Mouse (Mus musculus) neural tube, embryonic 14.5 days (tissue): Measurements from ENCODE around the gene Rif1. TPM values are rescaled to one million over a fixed set of nuclear protein-coding genes. Genes with fewer than 3 reads are reported as not detected.

Experiments used
- ATAC-seq: fragments of 200-750 bp; cut with Nextera tagmentation; 2 replicates; pipeline ENCODE4 v1.8.0; 2017; ENCODE audit warnings: low read depth, mild to moderate bottlenecking, moderate TSS enrichment, moderate library complexity
- H3K27ac ChIP-seq: fragments of 300-500 bp; sonication (generic); 2 replicates; pipeline ENCODE4 v1.5.1; 2014; ENCODE audit warnings: low read depth, mild to moderate bottlenecking, control low read depth, low read length, moderate library complexity, mixed read lengths
- H3K27me3 ChIP-seq: fragments of 300-500 bp; sonication (generic); 2 replicates; pipeline ENCODE4 v1.6.1; 2014; ENCODE audit warnings: low read length; ENCODE audit not compliant: control insufficient read depth, insufficient read depth
- H3K36me3 ChIP-seq: fragments of 300-500 bp; sonication (generic); 2 replicates; pipeline ENCODE4 v1.6.1; 2014; ENCODE audit warnings: low read length, mixed read lengths; ENCODE audit not compliant: control insufficient read depth, insufficient read depth
- H3K4me1 ChIP-seq: fragments of 300-500 bp; sonication (generic); 2 replicates; pipeline ENCODE4 v1.6.1; 2014; ENCODE audit warnings: low read length; ENCODE audit not compliant: control insufficient read depth, insufficient read depth
- H3K4me2 ChIP-seq: fragments of 300-500 bp; sonication (generic); 2 replicates; pipeline ENCODE4 v1.6.1; 2014; ENCODE audit warnings: mild to moderate bottlenecking, low read depth, low read length, control low read depth
- H3K4me3 ChIP-seq: fragments of 300-500 bp; sonication (generic); 2 replicates; pipeline ENCODE4 v1.5.1; 2014; ENCODE audit warnings: low read depth, low read length, control low read depth, mixed read lengths
- H3K9ac ChIP-seq: fragments of 300-500 bp; sonication (generic); replicated peaks from 2 replicates; pipeline ENCODE4 v1.6.1; 2014; ENCODE audit warnings: low read depth, mild to moderate bottlenecking, control low read depth, low read length, mixed read lengths
- H3K9me3 ChIP-seq: fragments of 300-500 bp; sonication (generic); 2 replicates; pipeline ENCODE4 v1.6.1; 2016; ENCODE audit warnings: low read length; ENCODE audit not compliant: control insufficient read depth
- WGBS: fragments of 180-500 bp; shearing (Covaris S2); extraction: QIAGEN DNeasy Blood & Tissue Kit; methylation state at CpG from one replicate; pipeline ENCODE4 v1.1.7; 2014; 5-methylcytosine and 5-hydroxymethylcytosine counted together
- polyA plus RNA-seq: library from polyadenylated mRNA; unstranded; fragments of >200 nt; fragmentation: Nextera tagmentation; extraction: Ambion mirVana; gene quantifications from 2 replicates; pipeline ENCODE4 v1.2.1, GENCODE M21; 2014

Rif1 gene
- polyA plus RNA-seq, 1 experiment from 2014 or later = 29.6 TPM

- Histone ChIP-seq H3K9ac (no peak overlapping the region), H3K9me3 (no peaks in the 10 kb centered on the region), H3K4me1 (no peaks in the 10 kb centered on the region), H3K27ac (no peak overlapping the region), H3K4me2 (no peak overlapping the region), H3K4me3 (no peak overlapping the region), H3K27me3 (no peaks in the 10 kb centered on the region), H3K36me3 (no peaks in the 10 kb centered on the region)
- WGBS = 62% methylated on average over 1 of the region's 1 CpGs
- no peak for ATAC-seq
Observed at GRCm38 (mm10) chr2:52057099-52057498, 15.5 kb upstream of the Rif1 start.

- no peaks in the 10 kb centered on the region for H3K27me3 ChIP-seq
- H3K9ac ChIP-seq = no peak overlapping the region
- H3K27ac ChIP-seq = no peak overlapping the region
- H3K4me1 ChIP-seq = no peaks in the 10 kb centered on the region
- H3K4me2 ChIP-seq = no peak overlapping the region
- no peaks in the 10 kb centered on the region for H3K9me3 ChIP-seq
- H3K36me3 ChIP-seq = no peaks in the 10 kb centered on the region
- ATAC-seq = no peak
- no peak overlapping the region for H3K4me3 ChIP-seq
Observed at GRCm38 (mm10) chr2:52057681-52058080, 15.0 kb upstream of the Rif1 start.

- Histone ChIP-seq H3K4me2 (no peak overlapping the region), H3K27ac (no peak overlapping the region), H3K36me3 (no peaks in the 10 kb centered on the region), H3K27me3 (no peaks in the 10 kb centered on the region), H3K9me3 (no peaks in the 10 kb centered on the region), H3K9ac (no peak overlapping the region), H3K4me1 (0 out of 2 replicates have a peak, but pooled peaks cover 3% of the 10 kb centered on the region), H3K4me3 (no peak overlapping the region)
- ATAC-seq = no peak
- WGBS = 80% methylated on average over 1 of the region's 1 CpGs
Observed at GRCm38 (mm10) chr2:52068641-52069040, 4.0 kb upstream of the Rif1 start.

- H3K4me3 ChIP-seq = no peak overlapping the region
- WGBS = 90% methylated on average over 5 of the region's 5 CpGs
- H3K4me1 ChIP-seq = 0 out of 2 replicates have a peak, but pooled peaks cover 6% of the 10 kb centered on the region
- no peak for ATAC-seq
- H3K9me3 ChIP-seq = no peaks in the 10 kb centered on the region
- no peak overlapping the region for H3K27ac ChIP-seq
- H3K4me2 ChIP-seq = no peak overlapping the region
- no peak overlapping the region for H3K9ac ChIP-seq
- H3K36me3 ChIP-seq = peaks cover 4% of the 10 kb centered on the region; the same call in 1 of the 2 replicates
- H3K27me3 ChIP-seq = no peaks in the 10 kb centered on the region
Observed at GRCm38 (mm10) chr2:52070816-52071215, 1.8 kb upstream of the Rif1 start.

- H3K4me3 ChIP-seq = no peak overlapping the region
- H3K9me3 ChIP-seq = no peaks in the 10 kb centered on the region
- WGBS = 22% methylated on average over 13 of the region's 13 CpGs
- H3K4me2 ChIP-seq = peak overlapping the region; percentile 75; the same call in 1 of the 2 replicates
- peaks cover 4% of the 10 kb centered on the region; the same call in 1 of the 2 replicates for H3K36me3 ChIP-seq
- H3K4me1 ChIP-seq = 0 out of 2 replicates have a peak, but pooled peaks cover 6% of the 10 kb centered on the region
- no peak overlapping the region for H3K9ac ChIP-seq
- H3K27ac ChIP-seq = no peak overlapping the region
- H3K27me3 ChIP-seq = no peaks in the 10 kb centered on the region
- ATAC-seq = no peak
Observed at GRCm38 (mm10) chr2:52071241-52071991, 1.2 kb upstream of the Rif1 start.

- Histone ChIP-seq H3K9ac (0 out of 2 replicates have a peak overlapping the region, but pooled peaks have one; percentile 86), H3K27me3 (no peaks in the 10 kb centered on the region), H3K4me1 (0 out of 2 replicates have a peak, but pooled peaks cover 6% of the 10 kb centered on the region), H3K4me3 (peak overlapping the region; percentile 85), H3K36me3 (peaks cover 8% of the 10 kb centered on the region), H3K27ac (no peak overlapping the region), H3K4me2 (peak overlapping the region; percentile 75), H3K9me3 (no peaks in the 10 kb centered on the region)
- peak; percentile 45 for ATAC-seq
- WGBS = under 1% methylated on average over 10 of the region's 10 CpGs
Observed at GRCm38 (mm10) chr2:52072065-52072490, 554 bp upstream of the Rif1 start.

GRCm38 (mm10) chr2:52073141-52073904, 691 bp downstream of the Rif1 start:
- H3K36me3 ChIP-seq = peaks cover 8% of the 10 kb centered on the region
- peak overlapping the region; percentile 86 for H3K9ac ChIP-seq
- ATAC-seq = no peak; the same call in 1 of the 2 replicates
- no peaks in the 10 kb centered on the region for H3K9me3 ChIP-seq
- H3K4me1 ChIP-seq = 0 out of 2 replicates have a peak, but pooled peaks cover 6% of the 10 kb centered on the region
- H3K4me3 ChIP-seq = peak overlapping the region; percentile 85
- H3K4me2 ChIP-seq = peak overlapping the region; percentile 75
- H3K27ac ChIP-seq = peak overlapping the region; percentile 70
- H3K27me3 ChIP-seq = no peaks in the 10 kb centered on the region
- 2% methylated on average over 53 of the region's 56 CpGs for WGBS

- WGBS = 88% methylated on average over 2 of the region's 2 CpGs
- Histone ChIP-seq H3K36me3 (peaks cover 19% of the 10 kb centered on the region), H3K9me3 (no peaks in the 10 kb centered on the region), H3K4me1 (0 out of 2 replicates have a peak, but pooled peaks cover 3% of the 10 kb centered on the region), H3K27ac (no peak overlapping the region), H3K4me3 (no peak overlapping the region), H3K4me2 (no peak overlapping the region), H3K27me3 (no peaks in the 10 kb centered on the region), H3K9ac (no peak overlapping the region)
- no peak for ATAC-seq
Observed at GRCm38 (mm10) chr2:52078666-52079065, 6.0 kb downstream of the Rif1 start.

GRCm38 (mm10) chr2:52084013-52084412, 11.4 kb downstream of the Rif1 start:
- no peak for ATAC-seq
- Histone ChIP-seq H3K4me1 (no peaks in the 10 kb centered on the region), H3K36me3 (peaks cover 23% of the 10 kb centered on the region; the same call in 1 of the 2 replicates), H3K9ac (no peak overlapping the region), H3K4me2 (no peak overlapping the region), H3K9me3 (no peaks in the 10 kb centered on the region), H3K4me3 (no peak overlapping the region), H3K27ac (no peak overlapping the region), H3K27me3 (no peaks in the 10 kb centered on the region)
- 94% methylated on average over 3 of the region's 3 CpGs for WGBS
